Mouse (Mus musculus) naive thymus-derived CD4-positive, alpha-beta T cell, adult 5 months (primary cell): ENCODE data around the gene Rab37. TPM values are rescaled to one million over a fixed set of nuclear protein-coding genes. Genes with fewer than 3 reads are reported as not detected.

Source experiments
- polyA plus RNA-seq: library from polyadenylated mRNA; unstranded; fragments of 100-300 nt; shearing (Covaris generic); gene quantifications from one replicate; pipeline ENCODE4 v1.2.1, GENCODE M21; 2017

Gene Rab37
- polyA plus RNA-seq: 45.1 TPM

DNA sequence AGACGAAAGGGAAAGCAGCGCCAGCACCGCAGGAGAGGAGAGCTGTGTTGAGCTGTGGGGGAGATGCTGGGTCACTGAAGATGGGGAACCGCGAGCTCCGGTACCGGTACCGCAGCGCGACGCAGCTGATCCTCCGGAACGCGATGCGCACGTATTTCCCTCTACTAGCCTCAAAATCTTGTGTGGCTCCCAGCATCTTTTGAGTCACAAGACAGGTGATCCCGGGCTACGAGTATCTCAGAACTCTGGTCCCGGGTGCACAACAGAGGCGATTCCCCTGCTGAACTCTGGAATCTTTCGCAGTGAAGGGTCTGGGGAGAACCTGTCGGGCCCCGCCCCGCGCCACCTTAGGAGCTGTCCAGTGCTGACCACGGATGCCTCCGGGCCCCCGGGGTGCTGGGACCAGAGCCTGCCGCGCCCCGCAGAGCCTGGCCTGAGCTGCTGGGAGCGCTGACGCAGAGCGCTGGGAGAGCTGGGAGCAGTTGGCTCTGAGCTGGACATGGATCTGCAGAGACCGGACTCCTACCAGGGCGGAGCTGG, at the start of gene Rab37:
Rab37 (plus strand) TSS at position 70 of the 540 bp plus-strand sequence.

DNA sequence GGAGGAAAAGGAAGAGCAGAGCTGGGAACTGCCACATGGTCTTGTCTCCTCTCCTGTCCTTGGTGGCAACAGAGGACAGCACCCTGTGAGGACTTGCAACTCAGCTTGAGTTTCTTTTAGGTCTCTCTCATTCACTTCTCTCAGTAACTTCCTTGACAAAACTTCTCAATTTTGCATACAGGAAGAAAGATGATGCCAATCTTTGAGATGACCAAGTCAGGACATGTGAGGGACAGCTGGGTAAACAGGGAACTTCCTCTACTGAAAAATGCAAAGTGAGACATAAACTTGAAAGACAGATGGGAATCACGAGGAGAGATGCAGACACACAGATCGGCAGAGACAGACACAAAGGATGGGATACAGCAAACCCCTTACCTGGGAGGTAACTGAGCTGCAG, 43.0 kb upstream of the Rab37 start, which contains the start of gene Cd300ld3:
Cd300ld3 (minus strand) TSS at position 151 of the 400 bp plus-strand sequence.

DNA sequence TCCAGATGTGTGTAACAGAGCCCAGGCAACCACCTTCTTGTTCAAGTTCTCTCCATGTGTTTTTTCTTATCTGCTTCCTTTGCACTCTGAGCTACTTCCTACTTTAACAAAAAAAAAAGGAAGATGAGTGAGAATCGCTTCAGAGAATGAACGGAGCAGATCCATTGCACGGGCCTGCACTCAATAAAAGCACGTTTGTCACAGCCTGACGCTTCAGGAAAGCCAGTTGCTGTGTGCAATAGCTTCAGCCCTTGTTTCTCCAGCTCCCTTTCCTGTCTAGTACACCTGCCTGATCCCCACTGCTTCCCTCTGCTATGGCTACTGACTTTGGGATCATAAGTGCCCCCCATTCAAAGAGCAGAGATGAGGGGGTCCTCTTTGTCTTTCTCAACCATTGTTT, 29.2 kb upstream of the Rab37 start, which contains the start of gene Cd300e:
Cd300e (minus strand) TSS at position 101 of the 400 bp plus-strand sequence.

DNA sequence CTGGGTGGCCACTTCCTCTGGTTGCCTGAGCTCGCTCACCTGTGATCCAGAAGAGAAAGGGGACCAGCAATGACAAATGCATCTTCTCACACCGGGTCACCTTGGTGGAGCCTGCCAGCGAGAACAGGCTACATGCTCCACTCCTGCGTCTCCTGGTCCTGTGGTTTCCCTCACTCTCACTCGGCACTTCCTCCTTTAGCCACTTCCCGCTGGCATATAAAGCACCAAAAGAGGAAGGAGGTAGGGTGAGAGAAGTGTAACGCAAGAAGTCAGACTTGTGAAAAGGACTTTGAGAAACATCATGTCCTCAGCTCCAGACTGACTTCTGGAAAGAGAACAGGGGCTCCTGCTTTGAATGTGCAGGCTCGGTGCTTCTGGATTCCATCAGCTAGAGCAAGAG, 42.6 kb downstream of the Rab37 start, which contains the start of gene Cd300lf:
Cd300lf (minus strand) TSS at position 193 of the 400 bp plus-strand sequence.

DNA sequence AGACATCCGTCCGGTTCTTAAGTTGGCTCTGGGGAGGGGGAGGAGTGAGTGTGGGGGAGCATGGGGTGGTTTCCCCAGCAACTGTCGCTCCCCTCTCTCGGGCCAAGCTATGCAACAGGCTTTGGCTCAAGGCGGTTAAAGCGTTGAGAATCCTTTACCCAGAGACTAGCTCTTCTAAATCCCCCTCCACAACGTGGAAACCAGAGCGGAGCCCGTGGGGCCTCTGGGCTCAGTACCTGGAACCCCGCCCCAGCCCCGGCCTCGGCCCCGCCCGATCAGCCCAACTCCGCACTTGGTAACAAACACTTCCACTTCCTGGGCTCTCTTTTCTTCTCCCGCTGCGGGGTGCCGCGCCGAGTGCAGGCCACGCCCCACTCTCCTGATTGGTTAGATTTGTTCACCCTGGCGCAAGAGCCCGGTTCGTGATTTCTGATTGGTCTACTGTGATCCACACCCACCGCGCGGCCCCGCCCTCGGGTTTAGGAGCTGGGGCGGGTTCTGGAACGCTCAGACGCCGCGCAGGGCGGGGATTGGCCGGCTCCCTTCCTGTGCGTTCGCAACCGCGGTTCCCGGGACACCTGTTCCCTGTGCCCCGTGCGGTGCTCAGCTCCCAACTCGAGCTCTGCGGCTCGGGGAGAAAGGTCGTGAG, 71.7 kb downstream of the Rab37 start, which contains the start of gene Slc9a3r1:
Slc9a3r1 (plus strand) TSS at position 510 of the 649 bp plus-strand sequence.

DNA sequence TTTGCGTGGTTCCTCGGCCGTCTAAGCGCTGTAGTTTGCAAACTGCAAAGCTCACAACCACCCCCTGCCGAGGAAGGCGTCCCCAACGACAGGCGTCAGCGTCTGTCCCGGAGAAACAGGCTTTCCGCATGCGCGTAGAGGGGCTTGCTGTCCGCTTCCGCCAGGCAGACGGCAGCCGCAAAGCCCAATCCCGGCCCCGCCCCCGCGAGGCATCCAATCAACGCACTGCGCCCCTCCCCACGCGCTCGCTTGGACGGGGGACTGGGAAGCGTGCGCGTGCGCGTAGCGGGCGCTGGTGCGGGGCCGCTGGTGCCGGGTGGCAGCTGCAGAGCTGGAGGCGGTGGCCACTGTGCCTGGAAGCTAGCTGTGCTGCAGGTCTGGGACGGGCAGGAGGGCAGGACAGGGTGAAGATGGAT, 96.0 kb downstream of the Rab37 start, which contains the start of gene Tmem104:
Tmem104 (plus strand) TSS at position 264 of the 416 bp plus-strand sequence.

DNA sequence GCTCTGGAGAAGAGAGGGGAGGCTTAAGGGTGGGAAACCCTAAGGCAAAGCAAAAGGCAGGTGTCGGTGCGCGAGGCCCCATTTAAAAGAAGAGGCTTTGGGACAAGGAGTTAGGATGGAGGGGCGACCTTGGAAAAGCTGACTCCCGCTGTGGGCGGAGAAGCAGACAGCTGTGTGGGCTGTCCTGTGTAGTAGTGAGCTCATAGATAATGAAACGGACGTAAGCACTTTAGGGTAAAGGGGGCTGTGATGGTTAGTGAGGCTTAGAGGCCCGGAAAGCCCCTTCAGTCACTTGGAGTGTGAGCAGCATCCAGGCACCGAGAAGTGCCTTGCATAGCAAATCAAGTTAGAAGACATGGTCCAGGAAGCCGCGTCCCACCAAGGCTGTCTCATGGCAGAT, 96.5 kb downstream of the Rab37 start, which contains the start of gene Nat9:
Nat9 (minus strand) TSS at position 167 of the 400 bp plus-strand sequence.

Other genes with a start within 250 kb of the Rab37 start
- not detected for gene Gprc5c, start 240.3 kb upstream of the Rab37 start, polyA plus RNA-seq
- gene Cd300a, start 201.4 kb upstream of the Rab37 start, polyA plus RNA-seq: 0.07 TPM
- gene Cd300lb, start 157.0 kb upstream of the Rab37 start, polyA plus RNA-seq: not detected
- gene Cd300c, start 122.3 kb upstream of the Rab37 start, polyA plus RNA-seq: not detected
- gene Cd300ld, start 101.5 kb upstream of the Rab37 start, polyA plus RNA-seq: not detected
- gene Cd300c2, start 89.6 kb upstream of the Rab37 start, polyA plus RNA-seq: not detected
- not detected for gene Cd300ld2, start 75.2 kb upstream of the Rab37 start, polyA plus RNA-seq
- gene Cd300ld4, start 64.4 kb upstream of the Rab37 start, polyA plus RNA-seq: not detected
- gene Cd300ld5, start 53.7 kb upstream of the Rab37 start, polyA plus RNA-seq: not detected
- not detected for gene Cd300ld3, start 43.0 kb upstream of the Rab37 start, polyA plus RNA-seq
- not detected for gene Cd300e, start 29.3 kb upstream of the Rab37 start, polyA plus RNA-seq
- 0.29 TPM for gene Cd300lf, start 42.6 kb downstream of the Rab37 start, polyA plus RNA-seq
- 167 TPM for gene Slc9a3r1, start 71.9 kb downstream of the Rab37 start, polyA plus RNA-seq
- gene Tmem104, start 96.1 kb downstream of the Rab37 start, polyA plus RNA-seq: 11.7 TPM
- 9.5 TPM for gene Nat9, start 96.4 kb downstream of the Rab37 start, polyA plus RNA-seq
- gene Grin2c, start 175.8 kb downstream of the Rab37 start, polyA plus RNA-seq: not detected
- gene Fdxr, start 185.6 kb downstream of the Rab37 start, polyA plus RNA-seq: 16.2 TPM
- gene Fads6, start 206.2 kb downstream of the Rab37 start, polyA plus RNA-seq: 0.27 TPM
- gene Otop2, start 215.7 kb downstream of the Rab37 start, polyA plus RNA-seq: not detected
- gene Ush1g, start 230.6 kb downstream of the Rab37 start, polyA plus RNA-seq: not detected
- not detected for gene Otop3, start 243.3 kb downstream of the Rab37 start, polyA plus RNA-seq